Mouse (Mus musculus) heart, postnatal 0 days (tissue): ENCODE measurements at regions not wholly inside any gene's neighbourhood (a gene's known extent, or its start where the extent isn't known, plus 50 kb on each side); places are given as distances from the start of the nearest gene placed in this dataset.
A peak's percentile ranks its signal among the peaks of the same experiment; 100 is the strongest.
"Not testable (repeated sequence)": the region's sequence is repeated elsewhere in the genome, so short reads cannot be mapped to it uniquely, and the experiment has no call there.

ENCODE experiments used
- ATAC-seq: fragments of 200-750 bp; cut with Nextera tagmentation; 2 replicates; pipeline ENCODE4 v1.8.0; 2017; ENCODE audit warnings: low read depth, moderate number of reproducible peaks, moderate library complexity; ENCODE audit not compliant: insufficient read depth
- DNase-seq: peaks from one replicate; pipeline ENCODE4 v3.0.0-alpha.2; 2016; ENCODE audit warnings: low spot score
- H3K27ac ChIP-seq: fragments of 300-500 bp; sonication (generic); 2 replicates; pipeline ENCODE4 v1.5.1; 2014; ENCODE audit warnings: low read depth, mild to moderate bottlenecking
- H3K27me3 ChIP-seq: fragments of 300-500 bp; sonication (generic); 2 replicates; pipeline ENCODE4 v1.6.1; 2014; ENCODE audit warnings: low read length, mixed read lengths; ENCODE audit not compliant: control insufficient read depth, insufficient read depth
- H3K36me3 ChIP-seq: fragments of 300-500 bp; sonication (generic); replicated peaks from 2 replicates; pipeline ENCODE4 v1.6.1; 2014; ENCODE audit warnings: low read length, mixed read lengths; ENCODE audit not compliant: control insufficient read depth, insufficient read depth
- H3K4me1 ChIP-seq: fragments of 300-500 bp; sonication (generic); 2 replicates; pipeline ENCODE4 v1.6.1; 2014; ENCODE audit warnings: antibody characterized with exemption; ENCODE audit not compliant: control insufficient read depth, insufficient read depth
- H3K4me2 ChIP-seq: fragments of 300-500 bp; sonication (generic); 2 replicates; pipeline ENCODE4 v1.6.1; 2014; ENCODE audit warnings: low read depth, mild to moderate bottlenecking, low read length, moderate library complexity
- H3K4me3 ChIP-seq: fragments of 300-500 bp; sonication (generic); 2 replicates; pipeline ENCODE4 v1.5.1; 2014; ENCODE audit warnings: low read depth, low read length
- H3K9ac ChIP-seq: fragments of 300-500 bp; sonication (generic); replicated peaks from 2 replicates; pipeline ENCODE4 v1.6.1; 2014; ENCODE audit warnings: low read depth, low read length, mixed read lengths
- H3K9me3 ChIP-seq: fragments of 300-500 bp; sonication (generic); replicated peaks from 2 replicates; pipeline ENCODE4 v1.6.1; 2016; ENCODE audit warnings: low read length; ENCODE audit not compliant: control insufficient read depth
- CTCF ChIP-seq: IDR thresholded peaks from 2 replicates; pipeline ENCODE4 v1.5.1; 2016; ENCODE audit warnings: antibody characterized with exemption, control low read depth, low read depth
- EP300 ChIP-seq: IDR thresholded peaks from 2 replicates; pipeline ENCODE4 v1.6.1; 2016; ENCODE audit warnings: antibody characterized with exemption, low read depth
- WGBS: fragments of 180-500 bp; shearing (Covaris S2); extraction: QIAGEN DNeasy Blood & Tissue Kit; methylation state at CpG from one replicate; pipeline ENCODE4 v1.1.7; 2014; 5-methylcytosine and 5-hydroxymethylcytosine counted together

GRCm38 (mm10) chr13:79765437-79765838, 1117.7 kb upstream of the Arrdc3 start:
- DNase-seq (no peak), ATAC-seq (no peak)
- H3K36me3 ChIP-seq, result no peaks in the 10 kb centered on the region
- no peak overlapping the region for H3K27ac ChIP-seq
- WGBS, result 4% methylated on average over 4 of the region's 4 CpGs
- no peaks in the 10 kb centered on the region for H3K9me3 ChIP-seq
- TF ChIP-seq EP300, result no peak
- TF ChIP-seq CTCF, result no peak
- H3K4me1 ChIP-seq, result no peaks in the 10 kb centered on the region
- H3K4me3 ChIP-seq, result no peak overlapping the region
- H3K27me3 ChIP-seq, result no peaks in the 10 kb centered on the region
- H3K9ac ChIP-seq, result no peak overlapping the region
- H3K4me2 ChIP-seq, result no peak overlapping the region

GRCm38 (mm10) chr13:79784991-79785666, 1098.1 kb upstream of the Arrdc3 start:
- TF ChIP-seq EP300, result no peak
- no peak for ATAC-seq
- Histone ChIP-seq H3K36me3 (no peaks in the 10 kb centered on the region), H3K27ac (no peak overlapping the region), H3K4me3 (no peak overlapping the region), H3K9me3 (no peaks in the 10 kb centered on the region), H3K9ac (no peak overlapping the region), H3K4me2 (no peak overlapping the region), H3K4me1 (no peaks in the 10 kb centered on the region), H3K27me3 (no peaks in the 10 kb centered on the region)
- 68% methylated on average over 1 of the region's 1 CpGs for WGBS
- no peak for DNase-seq

GRCm38 (mm10) chr13:79801591-79801990, 1081.6 kb upstream of the Arrdc3 start:
- no peak for DNase-seq
- H3K9ac ChIP-seq, result no peak overlapping the region
- H3K27me3 ChIP-seq, result no peaks in the 10 kb centered on the region
- H3K27ac ChIP-seq, result no peak overlapping the region
- no peak for ATAC-seq
- no peak overlapping the region for H3K4me3 ChIP-seq
- no peak overlapping the region for H3K4me2 ChIP-seq
- no peaks in the 10 kb centered on the region for H3K36me3 ChIP-seq
- H3K9me3 ChIP-seq, result no peaks in the 10 kb centered on the region
- H3K4me1 ChIP-seq, result no peaks in the 10 kb centered on the region
- TF ChIP-seq EP300 (no peak), CTCF (no peak)
- WGBS, result 61% methylated on average over 2 of the region's 2 CpGs

- Histone ChIP-seq H3K27ac (no peak overlapping the region), H3K4me2 (no peak overlapping the region), H3K9ac (no peak overlapping the region), H3K27me3 (no peaks in the 10 kb centered on the region), H3K4me1 (no peaks in the 10 kb centered on the region), H3K9me3 (no peaks in the 10 kb centered on the region), H3K36me3 (no peaks in the 10 kb centered on the region), H3K4me3 (no peak overlapping the region)
- 60% methylated on average over 1 of the region's 1 CpGs for WGBS
- ATAC-seq (no peak), DNase-seq (no peak)
- no peak for TF ChIP-seq CTCF
- no peak for TF ChIP-seq EP300
Observed at GRCm38 (mm10) chr13:79835592-79835991, 1047.6 kb upstream of the Arrdc3 start.

- H3K27ac ChIP-seq, result no peak overlapping the region
- no peak overlapping the region for H3K4me2 ChIP-seq
- TF ChIP-seq CTCF (peak; percentile 18; the same call in 1 of the 2 replicates), EP300 (no peak)
- DNase-seq, result no peak
- WGBS, result 56% methylated on average over 2 of the region's 2 CpGs
- no peaks in the 10 kb centered on the region for H3K4me1 ChIP-seq
- no peak for ATAC-seq
- no peaks in the 10 kb centered on the region for H3K9me3 ChIP-seq
- H3K27me3 ChIP-seq, result no peaks in the 10 kb centered on the region
- H3K4me3 ChIP-seq, result no peak overlapping the region
- no peak overlapping the region for H3K9ac ChIP-seq
- H3K36me3 ChIP-seq, result no peaks in the 10 kb centered on the region
Observed at GRCm38 (mm10) chr13:79844800-79845199, 1038.4 kb upstream of the Arrdc3 start.

GRCm38 (mm10) chr13:79867501-79867900, 1015.7 kb upstream of the Arrdc3 start:
- not testable (repeated sequence) for H3K4me2 ChIP-seq, H3K4me3 ChIP-seq, H3K9ac ChIP-seq, H3K27me3 ChIP-seq, ATAC-seq, H3K36me3 ChIP-seq, DNase-seq, H3K4me1 ChIP-seq, H3K27ac ChIP-seq, H3K9me3 ChIP-seq
- WGBS, result 52% methylated on average over 1 of the region's 1 CpGs
